Mouse (Mus musculus) olfactory bulb, adult 2 months (tissue): Measurements from ENCODE around the gene Ccdc57.

Source experiments
- CTCF ChIP-seq: fragments of 200-500 bp; IDR thresholded peaks from 2 replicates; pipeline ENCODE4 v1.5.1; 2012; ENCODE audit warnings: low read depth, mild to moderate bottlenecking, low read length, moderate library complexity; ENCODE audit not compliant: insufficient read depth
- POLR2A ChIP-seq: fragments of 200-500 bp; IDR thresholded peaks from 2 replicates; pipeline ENCODE4 v1.6.1; 2012; ENCODE audit warnings: mild to moderate bottlenecking, low read depth, low read length, moderate library complexity; ENCODE audit not compliant: insufficient read depth

- no peak for TF ChIP-seq CTCF
- no peak for TF ChIP-seq POLR2A
Observed at GRCm38 (mm10) chr11:120895441-120895840, 37.2 kb downstream of the Ccdc57 start.
